Mouse (Mus musculus) right cerebral cortex, postnatal 14 days (tissue): ENCODE results near the gene Cox4i2.
A peak's percentile ranks its signal among the peaks of the same experiment; 100 is the strongest.

ENCODE experiments used
- DNase-seq: peaks from one replicate; pipeline ENCODE4 v3.0.0; 2022

Cox4i2 gene

GRCm38 (mm10) chr2:152753944-152754711, at the start of gene Cox4i2:
Gene Cox4i2, plus strand, starts transcription at chr2:152754173.
- DNase-seq, result no peak

- no peak for DNase-seq
Measured at GRCm38 (mm10) chr2:152704256-152704605, 49.7 kb upstream of the Cox4i2 start.

DNA sequence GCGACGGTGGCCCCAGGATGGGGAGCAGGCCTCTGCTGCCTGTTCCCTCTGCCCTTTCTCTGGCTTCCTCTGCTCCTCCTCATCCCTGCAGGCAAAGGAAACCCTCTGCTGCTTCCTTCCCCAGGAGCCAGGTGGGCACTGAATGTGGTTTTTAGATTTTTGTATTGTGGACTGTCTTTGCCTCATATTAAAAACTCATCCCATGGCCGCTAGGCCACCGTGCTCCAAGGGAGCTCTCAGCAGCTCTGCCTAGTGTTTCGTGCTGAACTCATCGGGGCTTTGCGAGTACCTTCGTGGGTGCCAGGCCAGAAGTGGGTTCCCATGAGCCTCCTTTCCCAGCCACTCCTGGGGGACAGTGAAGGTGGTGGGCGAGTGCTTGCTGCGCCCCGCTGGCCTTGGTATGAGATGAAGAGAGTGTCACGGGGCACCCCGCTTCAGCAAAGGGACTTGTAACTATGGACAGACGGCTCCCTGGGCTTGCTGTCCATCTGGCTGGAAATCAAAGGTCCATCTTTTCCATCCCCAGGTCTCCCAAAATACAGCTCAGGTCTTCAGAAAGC, 49.1 kb upstream of the Cox4i2 start:
- DNase-seq, result no peak

DNA sequence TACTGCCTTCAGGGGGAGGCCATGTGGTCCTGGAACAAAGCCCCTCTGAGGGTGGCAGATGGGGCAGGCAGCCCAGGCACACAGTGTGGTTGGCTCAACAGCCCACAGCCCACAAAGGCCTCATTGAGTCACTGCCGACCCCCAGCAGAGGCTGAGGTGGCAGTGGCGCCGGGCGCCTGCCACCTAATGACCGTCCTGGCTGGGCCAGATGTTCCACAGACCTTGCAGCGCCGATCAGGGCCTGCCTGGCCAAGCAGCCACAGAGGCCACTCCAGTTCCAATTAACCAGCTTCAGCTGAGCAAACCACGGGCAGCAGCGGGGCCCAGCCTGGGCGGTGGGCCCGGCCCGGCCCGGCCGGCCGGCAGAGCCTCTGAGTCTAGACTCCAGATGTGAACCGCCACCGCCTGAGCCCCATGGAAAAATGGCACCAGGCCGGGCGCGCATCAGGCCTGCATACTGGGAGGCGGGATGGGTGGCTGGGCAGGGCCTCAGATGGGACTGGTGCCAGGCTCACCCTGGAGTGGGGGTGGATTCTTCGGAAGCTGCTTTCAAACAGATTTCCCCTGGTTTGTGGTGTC, 47.9 kb upstream of the Cox4i2 start:
- peak; percentile 63 for DNase-seq

GRCm38 (mm10) chr2:152707186-152707585, 46.8 kb upstream of the Cox4i2 start:
- DNase-seq, result no peak

DNA sequence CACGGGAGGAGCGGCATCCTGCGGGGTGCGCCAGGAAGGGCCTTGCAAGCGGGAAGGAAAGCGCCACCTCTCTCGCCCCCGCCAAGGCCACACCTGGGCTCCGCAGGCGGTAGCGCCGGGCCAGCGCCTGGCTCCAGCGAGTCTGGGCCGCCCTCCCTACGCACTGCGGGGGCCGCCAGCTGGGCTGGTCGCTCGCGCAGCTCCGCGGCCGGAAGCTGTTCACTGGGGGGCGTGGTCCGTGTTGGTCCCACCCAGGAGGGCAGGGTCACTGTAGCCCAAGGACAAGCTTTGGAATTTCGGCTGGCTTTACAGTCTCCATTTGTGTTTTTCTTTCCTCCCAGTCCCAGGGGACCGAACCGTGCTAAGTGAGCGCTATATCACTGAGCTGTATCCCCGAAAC, 46.3 kb upstream of the Cox4i2 start:
- peak; percentile 75 for DNase-seq

DNA sequence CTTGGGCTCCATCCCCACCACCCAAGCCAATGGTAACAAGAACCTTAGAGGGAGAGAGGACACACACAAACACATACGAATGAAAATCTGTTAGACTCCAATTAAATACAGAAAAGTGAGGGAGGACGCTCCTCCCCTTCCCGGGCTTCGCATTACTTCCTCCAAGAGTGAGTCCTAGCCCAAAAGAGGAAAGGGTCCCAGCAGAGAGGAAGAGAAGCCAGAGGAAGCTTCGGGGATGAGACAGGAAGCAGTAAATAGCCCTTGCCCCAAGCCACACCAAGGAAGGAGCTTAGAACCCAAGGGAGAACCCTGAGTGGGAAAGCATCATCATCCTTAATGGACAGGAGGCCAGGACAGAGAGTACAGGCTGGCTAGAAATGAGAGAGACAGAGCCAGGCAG, 44.9 kb upstream of the Cox4i2 start:
- no peak for DNase-seq

- DNase-seq, result no peak
Measured at GRCm38 (mm10) chr2:152716241-152716772, 37.7 kb upstream of the Cox4i2 start.

GRCm38 (mm10) chr2:152717652-152718051, 36.3 kb upstream of the Cox4i2 start:
- no peak for DNase-seq

- no peak for DNase-seq
Measured at GRCm38 (mm10) chr2:152718076-152718475, 35.9 kb upstream of the Cox4i2 start.

GRCm38 (mm10) chr2:152723651-152724331, 30.2 kb upstream of the Cox4i2 start:
- peak; percentile 37 for DNase-seq

GRCm38 (mm10) chr2:152724332-152724723, 29.6 kb upstream of the Cox4i2 start:
- no peak for DNase-seq

DNA sequence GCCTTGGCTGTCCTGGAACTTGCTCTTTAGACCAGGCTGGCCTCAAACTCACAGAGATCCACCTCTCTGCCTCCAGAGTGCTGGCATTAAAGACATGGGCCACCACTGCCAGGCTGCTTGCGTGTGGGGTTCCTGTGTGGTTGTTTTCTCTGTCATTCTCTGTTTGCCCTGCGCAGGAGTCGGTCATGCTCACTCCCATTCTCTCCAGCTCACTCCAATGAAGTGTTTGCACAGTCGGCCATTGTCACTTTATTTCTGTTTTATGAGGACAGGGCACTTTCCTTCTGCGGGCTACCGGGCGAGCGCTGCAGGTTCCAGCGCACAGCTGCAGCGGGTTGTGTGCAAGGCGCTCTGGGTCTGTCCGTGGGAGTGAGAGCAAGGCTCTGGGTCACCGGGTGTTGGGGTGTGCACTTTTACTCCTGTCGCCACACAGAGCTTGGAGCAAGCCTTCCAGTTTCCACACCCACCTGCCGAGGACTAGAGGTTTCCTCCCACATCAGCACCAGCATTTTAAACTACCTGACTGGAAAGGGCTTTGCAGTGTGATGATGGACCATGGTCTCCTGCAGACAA, 28.7 kb upstream of the Cox4i2 start:
- DNase-seq, result no peak

GRCm38 (mm10) chr2:152726213-152726612, 27.8 kb upstream of the Cox4i2 start:
- no peak for DNase-seq

GRCm38 (mm10) chr2:152726751-152727335, 27.1 kb upstream of the Cox4i2 start:
- no peak for DNase-seq

DNA sequence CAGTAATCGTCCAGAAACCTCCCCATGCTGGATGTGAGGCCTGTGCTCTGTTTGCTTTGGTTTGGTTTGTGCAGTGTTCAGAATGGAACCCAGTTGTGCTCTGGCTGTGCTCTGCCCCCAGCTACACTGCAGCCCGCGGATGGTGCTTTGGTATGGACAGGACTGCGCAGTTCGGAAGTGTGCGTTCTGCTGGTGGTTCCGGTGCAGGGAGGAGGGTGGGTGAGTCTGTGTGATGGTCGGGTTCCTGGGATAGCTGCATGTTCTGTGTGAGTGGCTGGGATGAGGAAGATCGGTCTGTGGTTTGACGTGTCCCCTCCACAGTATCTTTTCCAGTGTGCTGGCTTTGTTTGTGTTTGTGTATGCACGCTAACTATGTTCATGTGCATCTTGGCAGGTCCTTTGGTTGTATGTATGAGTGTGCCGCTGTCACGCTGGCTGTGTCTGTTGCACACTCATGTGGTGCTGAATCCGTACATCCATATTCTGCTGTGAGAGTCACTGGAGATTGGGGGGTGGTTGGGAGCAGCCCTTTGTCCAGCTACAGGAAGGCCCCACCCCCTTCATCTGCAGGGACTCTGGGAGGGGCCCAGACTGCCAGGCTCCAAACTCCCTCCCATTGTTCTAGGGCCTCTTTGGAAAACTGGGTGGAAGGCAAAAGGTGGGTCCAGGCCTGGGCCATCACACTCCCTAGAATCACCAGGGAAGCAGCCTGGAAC, 26.0 kb upstream of the Cox4i2 start:
- DNase-seq, result no peak

- DNase-seq, result no peak
Measured at GRCm38 (mm10) chr2:152728594-152728993, 25.4 kb upstream of the Cox4i2 start.

DNA sequence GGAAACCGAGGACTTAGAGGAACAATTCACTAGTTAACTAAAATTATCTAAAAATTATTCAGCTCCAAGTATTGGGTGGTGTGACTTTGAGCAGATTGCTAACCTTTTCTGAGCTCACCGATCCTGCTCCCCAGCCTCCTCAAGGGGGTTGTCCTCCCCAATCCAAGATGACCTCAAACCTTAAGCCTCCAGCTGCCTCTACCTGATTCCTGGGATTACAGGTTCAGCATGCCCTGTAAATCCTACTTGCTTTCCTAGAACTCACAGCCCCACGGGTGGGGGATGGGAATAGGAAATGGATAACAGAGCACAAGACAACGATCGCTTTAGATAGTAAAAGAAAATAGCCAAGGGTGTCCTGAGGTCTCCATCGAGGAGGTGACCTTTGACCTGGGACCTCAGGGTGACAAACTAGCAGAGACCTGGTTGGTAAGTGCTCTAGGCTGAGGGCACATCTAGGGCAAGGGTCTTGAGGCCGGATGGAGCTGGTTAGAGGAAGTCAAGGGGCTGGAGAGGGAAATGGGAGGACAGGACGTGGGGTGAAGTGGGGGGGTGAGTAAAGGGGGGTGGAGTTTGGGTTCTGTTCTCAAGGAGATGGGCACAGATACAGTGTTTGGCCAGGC, 24.8 kb upstream of the Cox4i2 start:
- no peak for DNase-seq

DNA sequence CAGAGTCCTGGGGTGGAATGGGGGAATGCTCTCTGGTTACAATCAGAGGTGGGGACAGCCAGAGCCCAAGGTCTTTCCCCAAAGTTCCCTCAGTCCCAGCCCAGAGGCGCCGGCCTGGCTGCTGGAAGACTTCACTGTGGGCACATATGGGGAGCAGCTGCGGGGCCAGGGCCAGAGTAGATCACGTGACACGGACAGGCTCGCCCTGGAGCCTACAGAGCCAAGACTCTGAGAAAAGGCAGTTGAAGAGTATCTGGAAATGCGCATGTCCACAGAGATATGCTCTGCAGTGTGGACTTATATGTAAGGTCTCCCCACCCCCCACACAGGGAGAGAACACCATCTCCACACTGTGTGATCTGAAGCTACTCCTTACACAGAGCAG, 24.3 kb upstream of the Cox4i2 start:
- DNase-seq, result no peak

GRCm38 (mm10) chr2:152733201-152733600, 20.8 kb upstream of the Cox4i2 start:
- no peak for DNase-seq

- no peak for DNase-seq
Measured at GRCm38 (mm10) chr2:152734501-152734900, 19.5 kb upstream of the Cox4i2 start.

GRCm38 (mm10) chr2:152734984-152735383, 19.0 kb upstream of the Cox4i2 start:
- peak; percentile 95 for DNase-seq
